ENCODE assay signal across 28 mouse cellular contexts in the genomic region with DNA sequence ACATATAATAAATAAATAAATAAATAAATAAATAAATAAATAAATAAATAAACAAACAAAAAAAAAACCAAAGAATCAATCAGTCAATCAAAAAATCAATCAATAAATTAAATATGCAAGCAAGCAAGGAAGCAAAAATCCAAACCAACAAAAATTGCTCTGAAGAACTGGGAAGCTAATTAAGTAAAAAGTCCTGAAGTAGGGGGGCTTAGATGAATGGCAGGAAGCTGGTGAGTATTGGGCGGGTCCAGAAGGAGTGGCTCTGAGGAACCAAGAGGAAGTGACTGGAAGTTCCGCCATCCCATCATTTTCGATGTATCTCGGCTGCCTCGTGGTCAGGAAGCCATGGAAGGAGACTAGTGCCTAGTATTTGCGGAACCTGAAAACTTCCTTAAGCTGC. TPM values are rescaled to one million over a fixed set of nuclear protein-coding genes. Genes with fewer than 3 reads are reported as not detected.
"Had no signal": no experiment of that assay in that cellular context is flagged by ENCODE, and none has a peak within 500 bp of the region (broad histone marks: within the 10 kb centered on the region; RNA-seq: fewer than 3 reads in every experiment).

Gene Zfp600 (plus strand): TSS at position 301 of the 400 bp plus-strand sequence.

RNA-seq across cellular contexts. Expression of gene Zfp600, which starts in this region (rescaled TPM):
- total RNA-seq: forebrain, postnatal 0 days; gastrocnemius, adult 18-20 months; gastrocnemius, adult 2 months; gastrocnemius, adult 8-10 months; gastrocnemius, postnatal 14 days; gastrocnemius, postnatal 25 days; gastrocnemius, postnatal 36 days; gastrocnemius, postnatal 4 days; granulocyte monocyte progenitor cell, adult 5-6 weeks; heart, adult 2 months had no signal
- polyA plus RNA-seq: cortical plate, adult 2 months; embryonic facial prominence, embryonic 10.5 days; embryonic facial prominence, embryonic 11.5 days; embryonic facial prominence, embryonic 12.5 days; embryonic facial prominence, embryonic 13.5 days; embryonic facial prominence, embryonic 14.5 days; embryonic facial prominence, embryonic 15.5 days; erythroblast, embryonic 14.5 days; forebrain, embryonic 10.5 days; forebrain, embryonic 11.5 days; forebrain, embryonic 12.5 days; forebrain, embryonic 13.5 days; forebrain, embryonic 14.5 days; forebrain, embryonic 15.5 days; forebrain, embryonic 16.5 days; forebrain, postnatal 0 days; frontal cortex, adult 2 months; gonadal fat pad, adult 2 months; heart, adult 2 months; heart, embryonic 10.5 days had no signal
